In the genomic region with DNA sequence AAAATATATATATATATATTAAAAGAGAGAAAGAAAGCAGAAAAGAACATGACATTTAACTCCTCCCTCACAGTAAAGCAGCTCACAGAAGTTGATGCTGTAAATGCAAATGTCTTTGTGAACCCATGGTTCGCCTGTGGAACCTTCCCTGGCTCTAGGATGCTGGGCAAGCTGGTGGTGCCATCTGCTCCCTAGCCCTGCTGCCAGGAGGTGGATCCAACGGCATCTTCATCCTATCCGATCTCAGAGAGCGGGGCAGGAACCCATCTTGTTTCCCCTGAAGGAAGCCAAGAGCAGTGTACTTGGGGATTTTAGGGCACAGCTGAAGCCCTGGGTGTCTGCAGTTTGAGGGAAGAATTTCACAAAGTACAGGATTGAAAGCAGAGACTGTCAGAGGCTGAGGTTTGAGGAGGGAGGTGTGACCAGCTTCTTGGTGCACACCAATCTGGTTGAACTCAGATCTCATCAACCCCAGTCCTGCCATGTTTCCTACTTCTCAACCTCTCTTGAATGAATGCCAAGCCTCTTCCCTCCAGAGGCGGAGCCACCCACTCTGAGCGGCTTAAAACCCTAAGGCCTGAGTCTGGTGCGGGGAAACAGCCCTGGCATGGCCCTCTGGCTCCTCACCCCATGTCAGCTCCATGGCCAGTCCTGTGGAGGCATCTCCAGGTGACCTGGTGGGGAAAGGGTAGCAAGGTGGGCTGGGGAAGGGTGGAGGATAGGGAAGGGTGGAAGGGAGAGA, we compare ENCODE assay signal across 18 mouse cellular contexts. TPM values are rescaled to one million over a fixed set of nuclear protein-coding genes. Genes with fewer than 3 reads are reported as not detected.
DNase-seq lines count a peak whose midpoint lies in the region; TF ChIP-seq lines count a peak whose summit lies in the region.
"Had no signal": no experiment of that assay in that cellular context is flagged by ENCODE, and none has a peak within 500 bp of the region (broad histone marks: within the 10 kb centered on the region; RNA-seq: fewer than 3 reads in every experiment).

A gene (plus strand): TSS at position 539 of the 742 bp plus-strand sequence.

- TF ChIP-seq CTCF in left cerebral cortex, adult 2 months (IDR thresholded peaks at IDR 0.05) = no peak
- TF ChIP-seq CTCF in cerebellum, adult 2 months (IDR thresholded peaks at IDR 0.05; ENCODE audit: borderline replicate concordance, insufficient read depth, low read depth, low read length) = no peak

- no peaks in the 10 kb centered on the region for H3K27me3 ChIP-seq in cerebellum, adult 2 months (ENCODE audit: control insufficient read depth, insufficient read depth, low read length)

- peak within 1 kb of the TSS; percentile 24; the same call in 1 of the 2 replicates for H3K27ac ChIP-seq in left cerebral cortex, adult 2 months
- peak within 1 kb of the TSS; percentile 92 for H3K27ac ChIP-seq in cerebellum, adult 2 months (ENCODE audit: insufficient read depth, low read length)
- H3K27ac ChIP-seq: hindbrain, postnatal 0 days; lung, embryonic 15.5 days had no signal

- TF ChIP-seq POLR2A in cerebellum, adult 2 months (IDR thresholded peaks at IDR 0.05; ENCODE audit: borderline replicate concordance, insufficient read depth, low read length) = no peak; the same call in 1 of the 2 replicates

- intact Hi-C loops in left cerebral cortex, adult 2 months (cut with DNase I) = no loop called here
- intact Hi-C loops in left cerebral cortex, postnatal 14 days (cut with DNase I) = no loop called here

- 12% methylated on average over 7 of the region's 7 CpGs for WGBS in cerebellum, adult 2 months

- no peak for DNase-seq in left cerebral cortex, adult 2 months (ENCODE audit: extremely low spot score in 1 of 2, low spot score in 2 of 2)
- no peak for DNase-seq in left cerebral cortex, postnatal 14 days (ENCODE audit: low spot score in 2 of 2)
- DNase-seq in brain, adult 2 months (ENCODE audit: low read depth, low spot score) = peak; percentile 96
- DNase-seq in cerebellum, adult 2 months = peak; percentile 90 to 94
- DNase-seq in layer of hippocampus, adult 8-10 months (ENCODE audit: low spot score in 2 of 2) = peak; percentile 56 to 62
- DNase-seq in lung, adult 18-20 months = no peak
- no peak for DNase-seq in embryo, embryonic 11 days
- DNase-seq: kidney, adult 9 months; right cerebral cortex, postnatal 14 days; thymus, adult 2 months had no signal

- H3K4me1 ChIP-seq in cerebellum, adult 2 months (ENCODE audit: control insufficient read depth, insufficient read depth, low read length) = peaks cover 15% of the 10 kb centered on the region

- no peak within 1 kb of the TSS for H3K4me3 ChIP-seq in left cerebral cortex, adult 2 months
- H3K4me3 ChIP-seq in cerebellum, adult 2 months (replicated peaks; ENCODE audit: insufficient read depth, low read depth, low read length) = peak within 1 kb of the TSS; percentile 9
- H3K4me3 ChIP-seq: lung, embryonic 15.5 days had no signal

RNA-seq across cellular contexts. Expression of the gene that starts here (rescaled TPM):
- total RNA-seq in left cerebral cortex, adult 2 months (2021) = 1 to 10 TPM in 1 of 2 experiments, under 1 TPM in 1; 0.79 to 1.0 TPM
- 1 to 10 TPM; 1.2 to 1.3 TPM for total RNA-seq in left cerebral cortex, postnatal 14 days (2021)
- 14.7 and 17.3 TPM in 2 replicates for polyA plus RNA-seq in cerebellum, adult 2 months (2012; rRNA removed)
- 1 to 10 TPM; 2.4 to 4.8 (median 4.0) TPM for total RNA-seq in layer of hippocampus, adult 8-10 months (2022)
- total RNA-seq: gastrocnemius, adult 18-20 months; heart, postnatal 25 days; megakaryocyte, adult 5-6 weeks; monocyte, adult 5-6 weeks; neutrophil, adult 5-6 weeks had no signal
- polyA plus RNA-seq: limb, embryonic 14.5 days; lung, embryonic 15.5 days had no signal

Comparison
In these comparisons a context has a peak if more than half of its experiments do, and no peak if none do; other contexts are left out.
1. DNase-seq: peak in brain, adult 2 months (single experiment), cerebellum, adult 2 months (2 of 2) and layer of hippocampus, adult 8-10 months (2 of 2); none in left cerebral cortex, adult 2 months (0 of 2), left cerebral cortex, postnatal 14 days (0 of 2), lung, adult 18-20 months (0 of 2) and embryo, embryonic 11 days (single experiment).